Mouse (Mus musculus): ENCODE results near the gene Ryr2.

Ryr2 gene

GRCm38 (mm10) chr13:11868056-11868455 is 238.7 kb downstream of the Ryr2 start:
- WGBS = 72% methylated on average over 7 of the region's 7 CpGs

- 57% methylated on average over 3 of the region's 3 CpGs for WGBS
These were observed 241.5 kb downstream of the Ryr2 start for GRCm38 (mm10) chr13:11865261-11865660.

- 90% methylated on average over 3 of the region's 3 CpGs for WGBS
These were observed 255.1 kb downstream of the Ryr2 start for GRCm38 (mm10) chr13:11851691-11852090.

DNA sequence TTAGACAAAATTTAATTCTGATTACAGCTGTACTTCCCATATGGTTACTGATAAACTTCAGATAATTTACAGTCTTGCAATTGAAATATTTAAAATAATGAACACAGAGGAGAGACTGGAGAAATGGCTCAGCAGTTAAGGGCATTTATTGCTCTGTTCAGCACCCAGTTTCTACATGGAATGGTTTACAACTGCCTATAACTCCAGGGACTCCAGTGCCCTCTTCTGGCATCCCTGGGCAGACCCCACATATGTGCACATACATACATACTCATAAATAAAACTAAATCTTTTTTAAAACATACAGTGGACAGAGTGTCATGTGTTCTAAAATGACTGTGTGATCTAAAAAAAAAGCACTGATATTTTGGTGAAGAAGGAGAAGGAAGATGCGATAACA is 262.9 kb downstream of the Ryr2 start:
- WGBS = 69% methylated on average over 1 of the region's 1 CpGs

DNA sequence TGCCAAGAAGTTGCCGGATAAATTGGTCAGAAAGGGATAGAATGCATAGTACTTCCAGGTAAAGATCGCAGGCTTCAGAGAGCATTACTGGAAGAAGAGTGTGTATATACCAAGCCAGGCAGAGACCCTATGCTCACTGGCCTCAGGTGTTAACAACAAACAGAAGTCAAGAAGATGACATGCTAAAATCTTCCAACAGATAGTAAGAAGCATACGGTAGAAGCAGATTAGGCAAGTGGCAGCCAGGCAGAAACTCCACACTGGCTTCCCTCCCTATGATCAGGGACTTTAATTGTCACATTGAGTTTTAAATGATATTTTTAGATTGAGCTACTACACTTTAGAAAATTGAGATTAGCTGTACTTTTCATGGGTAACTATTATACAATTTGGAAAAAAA is 268.9 kb downstream of the Ryr2 start:
- 74% methylated on average over 3 of the region's 3 CpGs for WGBS

DNA sequence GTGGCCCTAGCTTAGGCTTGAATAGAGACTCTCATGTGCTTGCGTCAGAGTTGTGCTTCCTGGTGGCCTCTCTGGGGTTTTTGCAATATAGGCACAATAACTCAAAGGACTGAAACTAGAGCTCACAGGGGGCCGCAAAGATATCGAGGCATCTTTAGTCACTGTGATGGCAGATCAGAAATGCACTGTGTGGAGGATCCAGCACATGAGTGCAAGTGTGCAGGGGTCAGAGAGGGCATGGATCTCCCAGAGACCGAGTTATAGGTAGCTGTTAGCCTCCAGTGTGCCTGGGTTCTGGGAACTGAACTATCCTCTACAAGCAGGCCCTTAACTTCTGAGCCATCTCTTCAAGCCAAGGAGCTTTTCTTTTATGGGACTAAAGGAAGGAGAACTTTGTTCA is 269.6 kb downstream of the Ryr2 start:
- WGBS = 89% methylated on average over 4 of the region's 4 CpGs

GRCm38 (mm10) chr13:11836304-11837078 is 270.3 kb downstream of the Ryr2 start:
- WGBS = 55% methylated on average over 6 of the region's 6 CpGs

DNA sequence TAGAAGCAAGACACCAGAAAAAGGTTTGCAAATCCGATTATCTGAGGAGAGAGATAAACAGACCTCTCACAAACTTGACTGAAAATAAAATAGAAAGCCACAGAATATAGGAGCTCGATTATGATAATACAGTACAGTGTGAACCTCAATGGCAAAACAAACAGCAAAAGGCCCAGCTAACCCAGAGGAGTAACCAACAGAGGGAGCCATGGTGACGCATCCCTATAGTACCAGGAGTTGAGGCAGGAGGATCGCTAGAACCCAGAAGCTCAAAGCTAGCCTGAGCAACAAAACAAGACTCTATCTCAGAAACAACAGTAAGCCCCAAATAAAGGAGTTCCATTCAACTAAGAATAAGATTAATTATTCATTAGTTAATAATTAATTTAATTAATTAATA is 275.5 kb downstream of the Ryr2 start:
- WGBS = 85% methylated on average over 4 of the region's 4 CpGs

GRCm38 (mm10) chr13:11825563-11826226 is 281.1 kb downstream of the Ryr2 start:
- WGBS = 98% methylated on average over 2 of the region's 2 CpGs

GRCm38 (mm10) chr13:11818723-11819122 is 288.0 kb downstream of the Ryr2 start:
- 79% methylated on average over 3 of the region's 3 CpGs for WGBS

DNA sequence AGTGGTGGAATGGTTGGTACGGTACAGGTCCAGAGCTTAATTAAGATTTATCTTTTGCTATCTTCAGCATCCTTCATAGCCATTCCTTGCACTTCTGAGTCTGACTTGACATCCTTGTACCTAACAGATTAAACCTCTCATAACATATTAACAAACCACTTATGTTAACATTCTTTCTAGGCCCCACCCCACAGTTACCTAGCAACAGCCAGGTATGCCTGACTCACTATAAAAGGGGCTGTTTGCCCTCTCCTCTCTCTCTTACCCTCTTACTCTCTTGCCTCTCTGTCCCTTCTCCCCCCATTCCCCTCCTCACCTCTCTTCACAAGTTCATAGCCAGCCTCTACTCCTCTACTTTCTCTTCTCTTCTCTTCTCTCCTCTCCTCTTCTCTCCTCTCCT is 297.4 kb downstream of the Ryr2 start:
- WGBS = 88% methylated on average over 1 of the region's 1 CpGs

GRCm38 (mm10) chr13:11792536-11792935 is 314.2 kb downstream of the Ryr2 start:
- 88% methylated on average over 3 of the region's 3 CpGs for WGBS

- WGBS = 60% methylated on average over 5 of the region's 5 CpGs
These were observed 316.2 kb downstream of the Ryr2 start for GRCm38 (mm10) chr13:11790536-11790935.

DNA sequence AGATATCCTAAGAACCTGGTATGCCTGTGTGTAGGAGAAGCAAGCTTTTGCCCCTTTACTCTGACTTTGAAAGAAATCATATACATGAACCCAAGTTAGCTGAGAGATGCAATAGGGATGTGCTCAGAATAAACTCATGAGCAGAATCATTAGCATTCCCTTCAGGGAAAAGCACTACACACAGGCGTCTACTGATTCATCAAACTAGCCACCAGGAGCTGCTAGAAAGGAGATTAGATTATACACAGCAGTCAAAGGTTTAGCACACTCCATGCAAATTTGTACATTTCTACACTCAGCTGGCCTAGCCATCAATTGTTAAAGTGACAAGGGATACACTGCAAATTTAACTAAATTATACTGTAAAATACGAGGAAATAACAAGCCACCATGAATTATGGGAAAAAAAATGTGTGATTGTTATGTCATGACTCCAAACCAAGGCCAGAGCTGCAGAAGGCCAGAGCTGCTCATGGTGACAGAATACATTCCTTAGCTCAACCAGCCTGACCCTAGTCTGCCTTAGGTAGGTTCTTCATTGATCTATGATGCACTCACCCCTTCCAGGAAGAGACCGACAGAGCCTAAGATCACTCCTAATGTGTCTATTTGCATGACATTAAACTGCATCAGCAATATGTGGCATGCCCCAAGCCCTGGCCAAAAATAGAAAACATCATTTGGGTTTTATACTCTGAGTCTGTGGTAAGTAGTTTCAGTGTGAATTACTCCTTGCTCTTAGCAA is 324.2 kb downstream of the Ryr2 start:
- WGBS = 54% methylated on average over 3 of the region's 3 CpGs

GRCm38 (mm10) chr13:11781065-11781464 is 325.7 kb downstream of the Ryr2 start:
- 47% methylated on average over 2 of the region's 2 CpGs for WGBS

- WGBS = 75% methylated on average over 6 of the region's 6 CpGs
These were observed 329.0 kb downstream of the Ryr2 start for GRCm38 (mm10) chr13:11777726-11778125.

GRCm38 (mm10) chr13:11772173-11772572 is 334.6 kb downstream of the Ryr2 start:
- 67% methylated on average over 8 of the region's 8 CpGs for WGBS

DNA sequence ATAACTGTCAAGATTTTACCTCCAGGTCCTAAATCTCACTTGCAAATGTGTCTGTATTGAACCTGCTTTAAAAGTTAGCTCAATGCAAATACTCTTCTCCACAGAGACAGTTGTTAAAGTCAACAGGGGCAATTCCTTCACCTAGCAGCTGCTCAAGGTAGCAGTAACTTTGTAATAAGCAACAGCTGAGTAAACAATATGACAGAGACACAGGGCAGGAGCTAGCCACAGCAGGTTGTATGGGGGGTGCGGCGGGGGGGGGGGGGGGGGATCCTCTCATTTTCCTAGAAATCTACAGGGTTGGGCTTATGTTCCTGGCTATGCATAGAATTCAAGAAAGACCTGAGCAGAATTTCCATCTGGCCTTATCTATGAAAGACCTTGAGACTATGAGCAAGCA is 339.8 kb downstream of the Ryr2 start:
- WGBS = 83% methylated on average over 2 of the region's 2 CpGs

GRCm38 (mm10) chr13:11763925-11764324 is 342.8 kb downstream of the Ryr2 start:
- WGBS = 44% methylated on average over 4 of the region's 4 CpGs

GRCm38 (mm10) chr13:11763104-11763503 is 343.6 kb downstream of the Ryr2 start:
- 51% methylated on average over 3 of the region's 3 CpGs for WGBS

- WGBS = 17% methylated on average over 7 of the region's 7 CpGs
These were observed 348.9 kb downstream of the Ryr2 start for GRCm38 (mm10) chr13:11757894-11758293.

- 83% methylated on average over 9 of the region's 9 CpGs for WGBS
These were observed 361.3 kb downstream of the Ryr2 start for GRCm38 (mm10) chr13:11745479-11745878.

DNA sequence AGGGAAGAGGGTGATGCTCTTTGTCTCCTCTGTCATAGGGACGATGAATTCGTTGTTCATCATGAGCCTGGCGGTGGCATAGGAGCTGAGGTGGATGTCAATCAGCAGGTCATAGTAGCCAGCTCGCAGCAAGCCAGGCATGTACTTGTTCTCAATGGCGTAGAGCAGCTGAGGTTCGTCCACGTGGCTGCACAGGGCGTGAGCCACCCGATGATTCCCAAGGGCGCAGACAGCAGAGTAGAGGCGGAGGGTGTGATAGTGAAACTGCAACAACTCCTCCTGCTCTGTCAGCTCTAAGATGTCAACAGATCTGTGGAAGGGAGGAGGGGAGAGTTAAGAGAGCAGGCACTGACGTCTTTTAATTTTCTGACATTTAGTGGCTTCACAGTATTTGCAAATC is 368.5 kb downstream of the Ryr2 start:
- 82% methylated on average over 12 of the region's 12 CpGs for WGBS
